Mouse (Mus musculus): ENCODE measurements around the gene Gm8232. TPM values are rescaled to one million over a fixed set of nuclear protein-coding genes. Genes with fewer than 3 reads are reported as not detected.
"Not testable (repeated sequence)": the region's sequence is repeated elsewhere in the genome, so short reads cannot be mapped to it uniquely, and the experiment has no call there.

Gene Gm8232
- total RNA-seq (2021) = not detected
- long read RNA-seq, experiment 1 = 0 reads
- long read RNA-seq, experiment 2 = 0 reads

- DNase-seq = not testable (repeated sequence)
These were observed at the start of gene Gm8232 for GRCm38 (mm10) chr14:44433335-44433734. Gm8232 (plus strand) TSS chr14:44433635.

- DNase-seq = not testable (repeated sequence)
These were observed 49.2 kb upstream of the Gm8232 start for GRCm38 (mm10) chr14:44384233-44384632.

DNA sequence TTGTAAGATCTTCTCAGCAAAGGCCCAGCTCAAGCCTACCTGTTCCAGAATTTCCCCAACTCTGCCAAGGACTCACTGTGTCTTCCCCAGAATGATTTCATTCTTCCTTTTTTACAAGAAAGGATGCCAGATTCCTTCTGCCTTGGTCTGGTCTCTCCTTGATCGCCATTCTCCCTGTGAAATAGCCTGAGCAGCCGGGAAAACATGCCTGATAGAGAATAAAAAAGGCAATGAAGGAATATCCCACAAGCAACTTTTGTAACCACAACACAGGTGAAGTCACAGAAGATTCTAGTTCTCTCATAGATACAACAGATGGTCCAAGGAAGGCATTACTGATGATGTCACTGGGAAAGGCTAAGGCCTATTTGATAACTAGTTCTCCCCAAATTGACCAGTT lies 22.8 kb upstream of the Gm8232 start, which contains the start of gene Gm3371:
TSS of gene Gm3371 (minus strand) at position 101 of the 400 bp plus-strand sequence.
- not testable (repeated sequence) for DNase-seq

Other genes with a start within 250 kb of the Gm8232 start
- not detected for gene Gm8212, start 236.0 kb upstream of the Gm8232 start, total RNA-seq (2021)
- not detected for gene 4930503E14Rik, start 220.4 kb upstream of the Gm8232 start, total RNA-seq (2021)
- gene Gm8220, start 148.1 kb upstream of the Gm8232 start, total RNA-seq (2021) = not detected
- gene Gm5930, start 95.1 kb upstream of the Gm8232 start, total RNA-seq (2021) = not detected
- gene Gm8229, start 68.3 kb upstream of the Gm8232 start, total RNA-seq (2021) = not detected
- gene Gm3371, start 22.9 kb upstream of the Gm8232 start, total RNA-seq (2021) = not detected
- gene BC061237, start 58.8 kb downstream of the Gm8232 start, total RNA-seq (2021) = not detected
- not detected for gene Gm17093, start 84.6 kb downstream of the Gm8232 start, total RNA-seq (2021)
- not detected for gene Gm8247, start 149.5 kb downstream of the Gm8232 start, total RNA-seq (2021)
- gene Gm5624, start 194.3 kb downstream of the Gm8232 start, total RNA-seq (2021) = not detected

All from gastrocnemius, postnatal 25 days (tissue).